Mouse (Mus musculus) gastrocnemius, adult 2 months (tissue): ENCODE results near the gene Dnajb11. TPM values are rescaled to one million over a fixed set of nuclear protein-coding genes. Genes with fewer than 3 reads are reported as not detected.

ENCODE experiments used
- DNase-seq: peaks from one replicate; pipeline ENCODE4 v3.0.0; 2022
- H3K27ac ChIP-seq: fragments of 200-600 bp; 2 replicates; pipeline ENCODE4 v1.8.1; 2022; ENCODE audit warnings: mild to moderate bottlenecking
- H3K4me3 ChIP-seq: fragments of 200-600 bp; 2 replicates; pipeline ENCODE4 v1.8.1; 2022; ENCODE audit warnings: mild to moderate bottlenecking, moderate library complexity
- CTCF ChIP-seq: fragments of 200-600 bp; IDR thresholded peaks from 2 replicates; pipeline ENCODE4 v1.8.1; 2022; ENCODE audit warnings: antibody characterized with exemption, mild to moderate bottlenecking, moderate library complexity
- intact Hi-C: fragments of 180-260 bp; cut with DNase I; formaldehyde crosslinking; loops from one replicate; pipeline ENCODE4 v1.15.1; 2025
- total RNA-seq, 2 experiments: library from RNA; stranded (reverse); gene quantifications; 2 replicates each; pipeline ENCODE4 v1.2.3; 2021

Dnajb11 gene
- total RNA-seq, 2 experiments from 2014 or later: 36.0 to 44.4 TPM

DNA sequence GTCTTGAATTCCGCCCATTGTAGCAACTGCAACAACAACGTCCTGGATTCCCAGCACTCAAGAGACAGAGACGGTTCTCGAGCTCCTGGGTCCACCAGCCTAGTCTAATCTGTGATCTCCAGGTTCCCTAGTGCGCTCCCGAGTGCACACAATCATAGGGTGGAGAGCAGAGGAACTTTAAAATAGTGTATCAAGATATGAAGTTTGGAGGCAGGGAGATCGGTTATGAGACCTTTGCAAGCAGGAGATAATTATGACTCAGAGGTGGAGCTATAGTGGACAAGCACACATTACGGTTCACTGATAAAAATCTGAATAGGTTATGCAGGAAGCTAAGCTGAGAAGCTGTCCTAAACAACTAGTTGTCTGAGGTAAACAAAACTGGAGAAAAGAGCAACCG is 872 bp upstream of the Dnajb11 start:
- intact Hi-C loops: loop anchor here (5.0 kb wide), 1 partner anchor 251 kb away; the partner anchor contains the start of gene Eif4a2
- Histone ChIP-seq H3K27ac (peak overlapping the region; percentile 94), H3K4me3 (peak overlapping the region; percentile 86)
- TF ChIP-seq CTCF: no peak
- DNase-seq: no peak

DNA sequence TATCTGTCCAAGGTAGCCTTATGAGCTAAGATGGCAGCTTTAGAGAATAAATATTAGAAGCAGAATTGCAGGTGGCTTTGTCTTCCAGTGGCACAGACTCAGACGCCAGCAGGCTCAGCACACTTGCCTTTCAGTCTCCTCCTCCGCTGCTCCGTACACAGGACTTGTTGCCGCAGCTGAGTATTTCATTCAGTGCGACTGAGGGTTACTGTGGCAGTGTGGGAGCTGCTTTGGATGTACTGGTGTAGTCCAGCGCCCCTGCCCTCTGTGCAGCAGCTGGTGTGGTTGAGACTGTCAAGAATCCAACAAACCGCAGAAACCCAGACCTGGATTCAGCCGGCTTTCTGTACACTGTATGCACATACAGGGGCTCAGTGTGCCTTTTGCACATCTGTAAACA is 14.8 kb downstream of the Dnajb11 start:
- Histone ChIP-seq H3K4me3 (no peak overlapping the region), H3K27ac (no peak overlapping the region)
- DNase-seq: no peak
- intact Hi-C loops: loop anchor here (10.0 kb wide), 1 partner anchor 172 kb away; no protein-coding TSS in a partner anchor
- TF ChIP-seq CTCF: no peak

DNA sequence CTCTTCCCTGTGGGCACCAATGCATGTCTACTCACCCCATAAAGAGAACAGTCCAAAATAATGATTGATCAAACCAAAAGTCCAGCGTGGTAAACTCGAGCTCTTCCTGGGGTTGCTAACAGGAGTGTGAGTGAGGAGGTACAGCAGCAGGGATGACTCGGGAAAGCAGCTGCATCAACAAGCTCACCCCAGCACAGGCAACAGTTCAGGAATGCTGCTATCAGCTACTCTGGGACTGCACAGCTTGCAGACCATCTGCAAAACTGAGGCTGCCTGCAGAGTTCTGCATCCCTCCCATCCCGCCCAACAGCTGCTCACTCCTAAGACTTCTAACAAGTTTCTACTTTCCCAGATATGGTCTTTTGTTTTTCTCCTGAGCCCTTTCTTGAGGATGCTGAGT is 15.7 kb downstream of the Dnajb11 start:
- H3K4me3 ChIP-seq: no peak overlapping the region
- intact Hi-C loops: loop anchor here (10.0 kb wide), 1 partner anchor 171 kb away; no protein-coding TSS in a partner anchor
- DNase-seq: no peak
- no peak overlapping the region for H3K27ac ChIP-seq
- TF ChIP-seq CTCF: no peak

DNA sequence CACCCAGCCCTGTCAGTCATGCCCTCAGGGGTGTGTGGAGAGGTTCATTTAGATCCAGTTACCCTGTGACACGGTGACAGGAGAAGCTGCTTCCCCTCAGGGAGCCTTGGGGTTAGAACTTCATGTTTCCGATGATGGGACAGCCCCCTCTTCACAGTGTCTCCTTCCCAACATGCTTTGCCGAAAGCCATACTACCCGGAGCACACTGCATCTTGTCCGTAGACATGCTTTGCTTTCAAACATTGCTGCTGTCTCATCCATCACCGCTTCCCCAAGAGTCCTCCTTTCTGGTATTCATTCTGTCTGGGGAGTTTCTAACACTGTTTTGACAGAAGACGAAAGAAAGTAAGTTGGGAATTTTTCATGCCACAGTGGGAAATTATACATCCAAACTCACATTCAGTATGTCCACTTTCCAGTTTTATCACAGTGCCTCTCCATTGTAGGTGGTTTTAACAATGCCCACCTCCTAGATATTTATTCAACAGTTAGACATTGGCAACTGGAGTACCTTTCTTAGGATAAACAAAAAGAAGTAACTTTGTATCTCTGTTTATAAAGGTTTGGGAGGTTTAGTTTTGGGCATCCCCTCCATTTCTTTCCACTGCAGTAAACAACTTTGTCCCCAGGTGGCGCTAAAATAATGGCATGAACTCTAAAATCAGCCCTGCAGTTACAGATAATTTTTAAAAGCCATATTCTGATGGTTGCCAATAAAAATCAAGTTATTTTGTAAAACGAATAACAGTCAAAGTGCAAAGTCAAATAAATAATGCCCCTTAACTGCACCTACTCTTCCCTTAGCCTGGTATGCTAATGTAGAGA is 18.8 kb downstream of the Dnajb11 start:
- intact Hi-C loops: loop anchor here (2.0 to 10.0 kb wide), 3 partner anchors 168 to 1076 kb away; no protein-coding TSS in a partner anchor
- Histone ChIP-seq H3K27ac (no peak overlapping the region), H3K4me3 (no peak overlapping the region)
- DNase-seq: no peak
- TF ChIP-seq CTCF: peak; percentile 69

DNA sequence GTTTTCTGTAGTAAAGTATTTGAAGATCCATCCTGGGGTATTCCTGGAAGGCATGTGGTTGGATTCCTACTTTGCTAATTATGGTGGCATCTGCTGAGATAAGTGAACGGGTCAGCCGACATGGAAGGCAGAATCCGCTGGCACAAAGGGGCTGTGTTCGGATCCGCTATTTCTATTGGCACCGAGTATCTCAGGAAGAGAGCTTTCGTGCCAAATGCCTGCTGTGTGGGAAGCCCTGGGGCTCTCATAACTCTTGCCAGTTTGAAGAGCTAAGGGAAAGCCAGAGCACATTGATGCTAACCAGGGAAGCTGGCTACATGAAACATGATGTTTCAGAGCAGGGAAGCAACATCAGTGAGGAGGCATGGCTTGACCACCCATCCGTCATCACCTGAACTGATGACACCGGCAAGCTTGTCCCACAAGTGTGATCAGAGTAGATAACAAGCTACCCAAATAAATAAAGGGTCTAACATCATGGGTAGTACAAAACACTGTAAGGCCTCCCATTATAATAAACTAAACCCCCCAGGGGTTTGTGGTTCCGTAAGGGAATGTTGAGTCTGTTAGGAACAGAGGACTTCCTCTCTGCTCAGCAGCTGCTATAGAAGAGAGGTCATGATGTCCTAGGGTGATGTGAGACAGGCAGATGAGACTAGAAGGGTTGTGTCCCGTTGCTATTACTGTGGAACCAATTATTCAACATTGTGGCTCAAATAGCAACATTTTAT is 20.2 kb downstream of the Dnajb11 start:
- DNase-seq: no peak
- H3K4me3 ChIP-seq: no peak overlapping the region

DNA sequence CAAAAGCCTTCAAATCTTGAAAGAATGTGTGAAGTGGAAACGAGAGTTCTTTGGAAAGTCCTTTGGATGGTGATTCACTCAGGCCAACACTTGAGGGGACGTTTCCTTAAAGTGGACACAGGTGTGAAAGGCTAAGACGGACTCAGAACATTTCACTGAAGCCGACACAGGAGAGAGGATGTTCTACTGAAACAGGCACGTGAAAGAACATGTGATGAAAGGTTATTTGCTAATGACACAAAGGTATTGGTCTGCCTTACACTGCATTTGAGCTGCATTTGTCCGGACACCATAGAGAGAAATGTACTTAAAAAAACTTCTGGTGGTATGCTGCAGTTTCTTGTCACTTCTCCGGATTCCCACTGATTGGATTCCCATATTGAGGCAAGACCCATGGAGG is 21.1 kb downstream of the Dnajb11 start:
- intact Hi-C loops: loop anchor here (5.0 to 10.0 kb wide), 2 partner anchors 166 to 1074 kb away; no protein-coding TSS in a partner anchor
- Histone ChIP-seq H3K27ac (no peak overlapping the region), H3K4me3 (no peak overlapping the region)
- TF ChIP-seq CTCF: no peak
- no peak for DNase-seq

More for the DNA sequence above, 20.2 kb downstream of the Dnajb11 start:
- no peak for TF ChIP-seq CTCF
- intact Hi-C loops: loop anchor here (2.0 to 10.0 kb wide), 3 partner anchors 167 to 1074 kb away; no protein-coding TSS in a partner anchor
- no peak overlapping the region for H3K27ac ChIP-seq

DNA sequence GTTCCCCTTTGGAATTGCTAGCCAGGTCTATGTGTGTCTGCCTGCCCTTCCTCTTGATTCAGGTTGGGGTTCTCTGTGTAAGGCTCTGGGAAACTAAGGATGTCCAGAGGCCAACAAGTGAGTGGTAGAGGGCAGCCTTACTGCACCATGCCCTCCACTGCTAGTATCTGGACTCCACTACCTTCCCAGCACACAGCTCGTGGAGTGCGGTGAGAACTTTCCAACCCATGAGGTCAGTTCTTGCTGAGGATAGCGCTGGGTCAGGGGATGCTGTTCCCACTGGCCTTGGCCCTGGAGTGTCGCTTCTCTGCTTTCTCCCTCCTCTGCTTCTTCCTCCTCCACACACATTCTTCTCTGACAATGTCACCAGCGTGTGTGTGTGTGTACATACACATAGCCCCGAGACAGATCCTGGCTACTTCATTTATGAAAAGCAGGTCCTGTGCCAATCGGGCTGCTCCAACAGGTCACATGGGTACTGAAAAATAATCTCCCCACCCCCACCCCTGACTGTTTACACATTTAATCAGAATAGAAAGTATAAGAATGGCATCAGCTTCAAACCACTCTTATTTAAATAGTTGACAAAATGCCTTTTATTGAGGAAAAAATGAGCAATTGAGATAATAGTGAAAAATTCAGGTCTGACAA is 22.4 kb downstream of the Dnajb11 start:
- intact Hi-C loops: loop anchor here (5.0 to 10.0 kb wide), 2 partner anchors 165 to 1072 kb away; no protein-coding TSS in a partner anchor
- no peak for TF ChIP-seq CTCF
- Histone ChIP-seq H3K27ac (no peak overlapping the region), H3K4me3 (no peak overlapping the region)
- DNase-seq: no peak

DNA sequence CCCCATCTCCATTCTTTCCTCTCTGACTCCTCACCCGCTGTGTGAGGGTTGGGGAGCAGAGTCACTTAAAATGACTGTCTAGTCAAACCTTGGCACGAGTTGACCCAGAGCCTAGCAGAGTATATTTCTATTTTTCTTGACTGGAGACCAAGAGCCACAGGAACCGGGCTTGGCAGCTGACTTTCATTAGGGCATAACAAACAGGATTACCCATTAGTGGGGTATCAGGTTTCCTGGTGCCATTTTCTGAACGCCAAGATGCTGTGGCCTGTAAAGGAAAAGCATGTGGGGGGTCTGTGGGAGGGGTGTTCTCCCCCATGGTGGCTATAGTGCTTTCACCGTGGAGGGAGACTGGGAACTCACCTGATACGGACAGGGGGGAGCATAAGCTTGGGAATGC is 23.3 kb downstream of the Dnajb11 start:
- intact Hi-C loops: no loop called here
- Histone ChIP-seq H3K27ac (no peak overlapping the region), H3K4me3 (no peak overlapping the region)
- no peak for TF ChIP-seq CTCF
- DNase-seq: no peak

DNA sequence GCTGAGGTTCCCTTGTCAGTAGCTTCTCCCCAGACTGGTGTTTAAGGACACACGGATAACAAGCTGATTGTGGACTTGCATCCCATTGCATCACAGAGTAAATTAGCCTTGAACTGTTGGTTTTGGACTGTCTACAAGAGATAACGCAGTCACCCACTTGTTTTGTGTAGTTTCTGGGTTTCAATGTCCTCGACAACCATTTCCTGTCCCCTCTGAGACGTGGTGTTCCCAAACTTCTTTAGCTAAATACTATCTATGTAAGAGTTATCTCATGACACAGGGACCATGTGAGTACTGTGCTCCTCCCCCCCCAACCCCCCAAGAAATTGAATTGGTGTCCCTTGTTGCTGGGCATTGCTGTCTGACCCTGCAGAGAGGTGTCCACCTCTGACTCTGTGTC is 23.8 kb downstream of the Dnajb11 start:
- no peak for TF ChIP-seq CTCF
- intact Hi-C loops: no loop called here
- no peak overlapping the region for H3K4me3 ChIP-seq
- no peak overlapping the region for H3K27ac ChIP-seq
- no peak for DNase-seq

DNA sequence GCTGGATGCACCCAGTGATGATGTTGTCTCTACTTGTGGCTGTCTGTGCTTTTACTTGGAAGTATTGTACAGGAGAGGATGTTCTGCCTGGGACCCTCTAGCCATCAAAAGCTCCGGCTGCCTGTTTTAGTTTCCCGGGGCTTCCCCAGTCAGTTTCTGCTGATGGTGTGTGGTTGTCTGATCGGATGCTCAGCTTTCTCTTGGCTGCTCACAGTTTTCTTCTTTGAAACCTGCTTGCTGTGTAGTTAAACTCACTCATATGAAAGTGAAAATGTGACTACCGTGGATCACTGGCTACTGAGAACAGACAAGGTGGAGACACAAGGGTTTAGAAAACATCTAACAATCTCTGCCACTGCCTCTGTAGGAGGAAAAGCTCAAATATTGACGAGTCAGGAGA is 25.8 kb downstream of the Dnajb11 start:
- H3K27ac ChIP-seq: no peak overlapping the region
- intact Hi-C loops: no loop called here
- TF ChIP-seq CTCF: no peak
- no peak overlapping the region for H3K4me3 ChIP-seq
- DNase-seq: no peak

DNA sequence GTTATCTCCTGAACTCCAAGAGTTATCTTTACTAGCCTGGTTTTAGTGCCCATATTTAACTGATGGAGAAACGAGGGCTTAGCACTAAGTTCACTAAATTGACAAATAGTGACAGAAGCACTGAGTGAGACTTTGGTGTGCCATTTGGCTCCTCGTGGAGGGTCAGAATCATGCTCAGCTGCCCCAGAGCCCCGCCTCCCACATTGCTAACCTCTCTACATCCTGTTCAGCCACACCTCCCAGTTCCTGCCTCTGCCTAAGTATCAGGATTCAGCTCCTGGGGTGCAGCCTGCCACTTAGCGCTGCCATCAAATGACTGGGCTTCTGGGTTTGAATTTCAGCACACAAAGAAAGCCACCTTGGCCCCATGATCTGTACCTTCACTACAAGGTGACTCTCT is 27.7 kb downstream of the Dnajb11 start:
- TF ChIP-seq CTCF: no peak
- Histone ChIP-seq H3K4me3 (no peak overlapping the region), H3K27ac (no peak overlapping the region)
- intact Hi-C loops: no loop called here
- DNase-seq: no peak

DNA sequence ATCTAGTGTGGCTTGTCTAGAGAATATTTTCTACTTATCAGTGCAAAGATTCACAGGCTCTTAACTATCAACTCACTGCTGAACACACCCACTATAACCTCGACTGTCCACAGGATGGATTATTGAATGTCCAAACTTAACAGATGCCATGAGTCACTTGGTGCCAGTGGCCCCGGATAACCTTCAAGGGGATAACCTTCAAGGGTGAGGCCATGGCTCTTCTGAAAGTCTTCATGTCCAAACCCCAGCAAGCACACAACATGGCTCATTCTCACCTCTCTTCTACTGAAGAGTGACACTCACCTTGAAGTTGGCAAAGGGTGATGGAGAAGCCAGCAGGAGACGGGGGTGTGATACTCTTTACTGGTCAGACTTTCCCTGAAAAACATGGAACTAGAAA is 29.1 kb downstream of the Dnajb11 start:
- TF ChIP-seq CTCF: no peak
- no peak overlapping the region for H3K27ac ChIP-seq
- no peak for DNase-seq
- H3K4me3 ChIP-seq: no peak overlapping the region
- intact Hi-C loops: no loop called here

DNA sequence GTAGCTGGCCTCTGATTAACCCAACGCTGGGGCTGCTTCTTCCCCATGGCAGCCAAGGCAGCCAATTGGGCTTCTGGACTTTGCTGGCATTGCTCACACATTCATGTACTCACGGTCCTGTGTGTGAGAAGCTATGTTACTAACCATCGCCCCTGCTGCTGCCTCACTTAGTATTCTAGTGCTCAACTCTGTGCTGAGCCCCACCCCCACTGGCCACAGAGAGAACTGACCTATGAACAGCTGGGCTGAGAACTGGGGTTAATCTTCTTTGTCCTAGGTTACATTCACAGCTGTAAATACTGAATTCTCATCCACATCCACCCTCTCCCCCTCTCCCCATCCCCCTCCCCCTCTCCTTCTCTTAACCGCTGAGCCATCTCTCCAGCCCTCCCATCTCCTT is 31.2 kb downstream of the Dnajb11 start:
- no peak for DNase-seq
- Histone ChIP-seq H3K27ac (no peak overlapping the region), H3K4me3 (no peak overlapping the region)
- no peak for TF ChIP-seq CTCF
- intact Hi-C loops: no loop called here
